Mouse (Mus musculus) liver, adult 2 months (tissue): ENCODE results near the gene Btn1a1.

Experiments used
- CTCF ChIP-seq: fragments of 200-500 bp; IDR thresholded peaks from 2 replicates; pipeline ENCODE4 v1.5.1; 2011; ENCODE audit warnings: low read depth, low read length, control low read depth
- POLR2A ChIP-seq: fragments of 200-500 bp; IDR thresholded peaks from 2 replicates; pipeline ENCODE4 v1.6.1; 2011; ENCODE audit warnings: low read length, control low read depth; ENCODE audit not compliant: insufficient read depth; ENCODE audit errors: extremely low read depth

- TF ChIP-seq POLR2A (no peak), CTCF (no peak)
Observed at GRCm38 (mm10) chr13:23513517-23513916, 47.8 kb upstream of the Btn1a1 start.
